Mouse (Mus musculus) intestine, embryonic 15.5 days (tissue): ENCODE measurements at regions not wholly inside any gene's neighbourhood (a gene's known extent, or its start where the extent isn't known, plus 50 kb on each side); places are given as distances from the start of the nearest gene placed in this dataset.

Experiments used
- ATAC-seq: fragments of 200-750 bp; cut with Nextera tagmentation; 2 replicates; pipeline ENCODE4 v1.8.0; 2017; ENCODE audit warnings: moderate TSS enrichment, moderate library complexity
- H3K27ac ChIP-seq: fragments of 300-500 bp; sonication (generic); 2 replicates; pipeline ENCODE4 v1.5.1; 2015; ENCODE audit warnings: mild to moderate bottlenecking, inconsistent platforms
- H3K27me3 ChIP-seq: fragments of 300-500 bp; sonication (generic); replicated peaks from 2 replicates; pipeline ENCODE4 v1.6.1; 2015; ENCODE audit warnings: inconsistent platforms
- H3K36me3 ChIP-seq: fragments of 300-500 bp; sonication (generic); 2 replicates; pipeline ENCODE4 v1.6.1; 2015; ENCODE audit warnings: inconsistent platforms
- H3K4me1 ChIP-seq: fragments of 300-500 bp; sonication (generic); replicated peaks from 2 replicates; pipeline ENCODE4 v1.6.1; 2015; ENCODE audit warnings: inconsistent platforms
- H3K4me2 ChIP-seq: fragments of 300-500 bp; sonication (generic); replicated peaks from 2 replicates; pipeline ENCODE4 v1.6.1; 2015; ENCODE audit warnings: mild to moderate bottlenecking, inconsistent platforms
- H3K4me3 ChIP-seq: fragments of 300-500 bp; sonication (generic); replicated peaks from 2 replicates; pipeline ENCODE4 v1.5.1; 2015; ENCODE audit warnings: inconsistent platforms
- H3K9ac ChIP-seq: fragments of 300-500 bp; sonication (generic); 2 replicates; pipeline ENCODE4 v1.6.1; 2015; ENCODE audit warnings: inconsistent platforms
- H3K9me3 ChIP-seq: fragments of 300-500 bp; sonication (generic); 2 replicates; pipeline ENCODE4 v1.6.1; 2016; ENCODE audit warnings: inconsistent platforms
- WGBS: fragments of 180-500 bp; shearing (Covaris S2); methylation state at CpG from one replicate; pipeline ENCODE4 v1.1.7; 2015; 5-methylcytosine and 5-hydroxymethylcytosine counted together

DNA sequence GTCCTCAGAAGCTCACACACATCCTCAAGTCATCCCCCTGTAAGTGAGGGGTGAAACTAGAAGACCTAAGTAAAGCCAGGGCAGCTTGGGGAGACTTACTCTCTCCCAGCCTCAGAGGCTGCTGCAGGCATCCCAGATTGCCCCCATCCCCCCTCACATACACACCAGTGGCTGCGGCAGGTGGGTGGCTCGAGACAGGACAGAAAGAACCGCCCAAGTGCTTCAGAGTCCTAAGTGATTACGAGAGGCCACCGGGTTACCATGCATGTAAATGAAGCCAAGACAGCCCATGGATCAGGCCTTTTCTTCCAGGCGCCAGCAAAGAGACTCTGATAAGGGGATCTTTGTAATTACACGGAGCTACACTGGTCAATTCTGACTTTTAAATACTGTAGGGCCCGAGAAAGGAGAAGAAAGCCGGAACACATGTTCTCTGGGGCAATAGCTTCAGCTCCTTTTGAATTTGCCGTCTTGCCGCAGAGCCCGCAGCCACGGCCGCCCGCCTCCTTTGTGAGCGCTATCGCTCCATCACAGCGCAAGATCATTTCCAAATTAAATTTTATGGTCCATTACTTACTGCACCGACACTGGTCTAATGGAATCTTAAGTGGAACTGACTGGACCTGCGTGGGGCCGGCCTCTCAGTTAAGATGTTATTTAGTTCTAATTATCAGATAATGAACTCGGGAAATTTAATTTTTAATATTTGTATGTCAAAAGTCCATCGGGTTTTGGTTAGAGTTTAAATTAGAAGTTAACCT lies 68.1 kb upstream of the Nkx1-1 start:
- WGBS: 65% methylated on average over 23 of the region's 23 CpGs
- Histone ChIP-seq H3K4me1 (peaks cover 11% of the 10 kb centered on the region; the same call in 1 of the 2 replicates), H3K27me3 (no peaks in the 10 kb centered on the region), H3K36me3 (no peaks in the 10 kb centered on the region), H3K4me3 (no peak overlapping the region), H3K4me2 (no peak overlapping the region), H3K27ac (no peak overlapping the region), H3K9me3 (no peaks in the 10 kb centered on the region), H3K9ac (no peak overlapping the region)
- no peak for ATAC-seq

DNA sequence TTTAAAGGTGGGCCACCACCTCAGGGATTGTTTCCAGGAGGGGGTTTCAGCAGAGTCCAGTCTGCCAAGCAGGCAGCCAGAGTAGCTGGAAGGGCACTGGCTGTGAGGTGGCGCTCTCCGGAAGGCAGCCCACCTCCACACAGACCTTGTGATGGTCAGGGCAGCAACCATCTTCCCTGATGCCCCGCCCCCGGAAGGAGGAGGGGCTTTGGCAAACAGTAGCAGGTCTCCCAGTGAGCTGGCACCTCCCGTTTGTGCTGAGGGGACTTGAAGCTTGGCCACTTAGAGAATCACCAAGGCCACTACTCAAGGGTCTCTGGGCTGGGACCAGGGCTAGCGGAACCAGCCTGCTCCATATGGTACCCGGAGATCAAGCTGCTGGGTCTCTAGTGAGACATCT lies 67.4 kb upstream of the Nkx1-1 start:
- Histone ChIP-seq H3K9me3 (no peaks in the 10 kb centered on the region), H3K4me1 (peaks cover 9% of the 10 kb centered on the region; the same call in 1 of the 2 replicates), H3K27me3 (no peaks in the 10 kb centered on the region), H3K4me2 (no peak overlapping the region), H3K27ac (no peak overlapping the region), H3K36me3 (no peaks in the 10 kb centered on the region), H3K4me3 (no peak overlapping the region), H3K9ac (no peak overlapping the region)
- ATAC-seq: no peak
- WGBS: 45% methylated on average over 7 of the region's 7 CpGs

DNA sequence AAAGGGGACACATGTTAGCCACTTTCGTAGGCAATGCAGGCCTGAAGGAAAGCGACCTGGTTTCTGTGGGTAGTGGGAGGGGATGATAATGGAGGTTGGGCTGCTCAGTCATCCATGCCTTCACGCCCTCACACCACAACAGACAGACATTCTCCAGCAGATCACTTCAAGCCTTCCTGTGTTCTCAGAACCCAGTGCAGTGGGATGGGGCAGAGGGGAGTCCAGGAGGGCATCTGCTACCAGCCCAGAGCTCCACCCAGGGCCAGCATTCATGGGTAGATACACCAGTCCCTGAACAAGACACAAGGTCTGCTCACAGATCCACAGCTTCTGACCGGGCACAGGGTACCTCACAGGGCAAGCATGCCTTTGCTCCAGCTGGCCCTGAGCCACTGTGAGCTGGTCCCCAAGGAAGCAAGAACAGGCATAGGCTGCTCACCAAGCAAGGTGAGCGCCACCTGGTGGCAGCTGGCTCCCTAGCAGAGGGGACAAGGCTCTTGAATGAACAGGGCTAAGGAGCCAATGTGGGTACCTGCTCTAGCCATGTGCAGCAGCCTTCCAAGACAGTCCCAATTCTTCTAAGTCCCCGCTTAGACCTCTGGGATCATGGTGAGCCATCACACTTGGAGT lies 62.2 kb upstream of the Nkx1-1 start:
- WGBS: 33% methylated on average over 6 of the region's 6 CpGs
- no peak overlapping the region for H3K9ac ChIP-seq
- no peak overlapping the region for H3K27ac ChIP-seq
- no peak overlapping the region for H3K4me3 ChIP-seq
- peak; percentile 62 for ATAC-seq
- no peaks in the 10 kb centered on the region for H3K27me3 ChIP-seq
- no peak overlapping the region for H3K4me2 ChIP-seq
- no peaks in the 10 kb centered on the region for H3K9me3 ChIP-seq
- no peaks in the 10 kb centered on the region for H3K36me3 ChIP-seq
- no peaks in the 10 kb centered on the region for H3K4me1 ChIP-seq

DNA sequence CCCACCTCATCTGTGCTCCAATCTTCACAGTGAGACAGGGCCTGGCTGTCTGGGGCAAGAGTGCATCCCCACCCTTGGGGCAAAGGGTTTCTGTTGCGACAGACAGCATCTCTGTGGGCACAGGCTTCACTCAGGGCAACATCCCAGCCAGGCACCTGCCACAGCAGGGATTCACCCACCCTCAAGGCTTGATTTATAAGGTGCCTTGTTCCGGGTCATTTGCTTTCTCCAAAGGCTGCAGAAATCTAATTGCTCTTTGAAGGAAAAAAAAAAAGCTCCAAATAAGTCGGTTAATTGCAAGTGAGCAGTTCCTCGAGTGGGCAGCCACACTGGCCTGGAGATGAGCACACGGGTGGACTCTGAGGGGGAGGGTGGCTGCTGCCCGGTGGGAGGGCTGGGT lies 61.5 kb upstream of the Nkx1-1 start:
- H3K36me3 ChIP-seq: no peaks in the 10 kb centered on the region
- no peaks in the 10 kb centered on the region for H3K9me3 ChIP-seq
- H3K4me2 ChIP-seq: no peak overlapping the region
- 47% methylated on average over 6 of the region's 6 CpGs for WGBS
- H3K4me1 ChIP-seq: no peaks in the 10 kb centered on the region
- H3K9ac ChIP-seq: no peak overlapping the region
- no peak for ATAC-seq
- no peaks in the 10 kb centered on the region for H3K27me3 ChIP-seq
- H3K27ac ChIP-seq: no peak overlapping the region
- no peak overlapping the region for H3K4me3 ChIP-seq

DNA sequence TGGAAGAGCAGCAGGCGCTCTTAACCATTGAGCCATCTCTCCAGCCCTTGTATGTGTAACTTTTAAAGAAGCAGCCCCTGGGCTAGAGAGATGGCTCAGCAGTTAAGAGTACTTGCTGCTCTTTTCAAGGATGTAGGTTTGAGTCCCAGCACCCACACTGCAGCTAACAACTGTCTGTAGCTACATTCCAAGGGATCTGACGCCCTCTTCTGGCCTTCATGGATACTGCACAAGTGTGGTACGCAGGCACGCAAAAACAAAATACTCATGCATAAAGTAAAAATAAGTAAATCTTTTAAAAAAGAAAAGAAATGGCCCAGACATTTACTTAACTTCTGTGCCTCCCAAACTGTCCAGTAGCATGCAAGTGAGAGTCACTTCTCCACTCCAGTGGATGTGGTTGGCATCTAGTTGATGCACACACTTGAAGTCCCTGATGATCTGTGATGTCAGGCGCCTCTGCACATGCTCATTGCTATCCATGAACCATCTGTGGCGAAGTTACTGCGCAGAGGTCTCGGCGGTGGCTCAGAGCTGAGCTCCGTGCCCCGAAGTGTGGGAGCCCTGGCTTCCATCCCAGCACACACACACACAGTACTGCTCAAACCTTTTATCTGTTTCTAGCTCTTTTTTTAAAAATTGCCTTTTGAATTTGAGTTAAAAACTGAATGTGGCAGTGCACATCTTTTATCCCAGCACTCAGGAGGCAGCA lies 59.0 kb upstream of the Nkx1-1 start:
- ATAC-seq: no peak
- H3K4me3 ChIP-seq: no peak overlapping the region
- H3K4me1 ChIP-seq: no peaks in the 10 kb centered on the region
- WGBS: 88% methylated on average over 11 of the region's 11 CpGs
- no peak overlapping the region for H3K27ac ChIP-seq
- no peak overlapping the region for H3K9ac ChIP-seq
- H3K4me2 ChIP-seq: no peak overlapping the region
- no peaks in the 10 kb centered on the region for H3K36me3 ChIP-seq
- no peaks in the 10 kb centered on the region for H3K9me3 ChIP-seq
- no peaks in the 10 kb centered on the region; the same call in 1 of the 2 replicates for H3K27me3 ChIP-seq

DNA sequence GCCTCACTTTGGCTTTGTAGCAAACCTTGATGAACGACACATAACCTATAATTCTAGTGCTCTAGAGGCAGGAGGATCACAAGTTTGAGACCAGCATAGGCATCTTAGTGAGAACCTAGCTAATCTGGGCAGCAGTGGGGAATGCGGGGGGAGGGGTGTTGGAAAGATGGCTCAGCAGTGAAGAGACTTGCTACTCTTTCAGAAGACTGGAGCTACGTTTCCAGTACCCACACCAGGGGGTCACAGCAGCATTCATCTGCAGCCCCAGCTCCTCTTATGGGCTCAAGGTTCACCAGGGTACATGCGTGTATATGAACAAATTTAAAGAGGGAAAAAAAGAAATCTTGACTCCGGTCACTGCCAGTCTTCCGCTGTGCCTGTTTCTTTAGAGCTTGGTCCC lies 55.5 kb upstream of the Nkx1-1 start:
- Histone ChIP-seq H3K27me3 (no peaks in the 10 kb centered on the region; the same call in 1 of the 2 replicates), H3K9me3 (no peaks in the 10 kb centered on the region), H3K9ac (no peak overlapping the region), H3K4me1 (no peaks in the 10 kb centered on the region), H3K4me3 (no peak overlapping the region), H3K4me2 (no peak overlapping the region), H3K36me3 (no peaks in the 10 kb centered on the region), H3K27ac (no peak overlapping the region)
- no peak for ATAC-seq
- 78% methylated on average over 6 of the region's 6 CpGs for WGBS

DNA sequence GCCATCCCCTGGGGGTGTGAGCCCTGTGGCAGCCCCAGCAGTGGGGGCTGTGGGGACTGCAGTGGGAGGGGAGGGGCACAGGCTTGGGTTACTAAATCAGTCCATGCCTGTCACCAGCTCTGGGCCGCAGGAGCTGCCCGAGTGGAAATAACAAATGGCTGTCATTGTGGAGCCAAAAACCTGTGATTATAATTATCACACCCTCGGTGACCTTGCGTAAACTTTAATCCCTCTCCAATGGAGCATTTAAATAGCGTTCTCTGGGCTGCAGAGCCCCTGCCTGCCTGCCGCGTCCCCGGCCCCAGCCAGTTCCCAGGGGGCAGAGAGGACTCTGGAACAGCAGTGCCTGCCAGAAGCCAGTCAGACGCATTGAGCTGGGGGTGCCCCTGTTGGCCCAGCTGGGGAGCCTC lies 54.4 kb upstream of the Nkx1-1 start:
- Histone ChIP-seq H3K9me3 (no peaks in the 10 kb centered on the region), H3K9ac (no peak overlapping the region), H3K27ac (no peak overlapping the region), H3K27me3 (no peaks in the 10 kb centered on the region; the same call in 1 of the 2 replicates), H3K4me3 (no peak overlapping the region), H3K4me1 (no peaks in the 10 kb centered on the region), H3K36me3 (no peaks in the 10 kb centered on the region), H3K4me2 (no peak overlapping the region)
- 19% methylated on average over 9 of the region's 9 CpGs for WGBS
- ATAC-seq: no peak

DNA sequence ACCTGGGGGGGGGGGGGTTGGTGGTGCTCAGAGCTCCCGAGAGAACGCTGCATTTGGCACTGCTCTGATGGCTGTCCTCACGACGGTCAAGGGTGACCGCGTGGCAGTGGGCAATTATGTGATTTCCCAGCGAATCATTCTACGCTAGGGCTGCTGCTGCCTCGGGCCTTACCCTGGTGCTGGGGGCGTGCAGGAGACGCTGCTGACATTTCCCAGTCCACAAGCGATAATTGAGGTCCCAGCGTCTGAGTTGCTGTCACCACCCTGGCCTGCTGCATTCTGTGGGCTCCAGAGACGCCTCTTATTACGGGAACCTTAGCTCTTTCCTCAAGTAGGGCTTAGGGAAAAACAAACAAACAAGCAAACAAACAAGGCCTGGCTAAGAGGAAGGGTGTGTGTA lies 52.0 kb upstream of the Nkx1-1 start:
- Histone ChIP-seq H3K27me3 (no peaks in the 10 kb centered on the region; the same call in 1 of the 2 replicates), H3K4me1 (peaks cover 4% of the 10 kb centered on the region; the same call in 1 of the 2 replicates), H3K36me3 (no peaks in the 10 kb centered on the region), H3K9me3 (no peaks in the 10 kb centered on the region), H3K4me3 (no peak overlapping the region), H3K27ac (no peak overlapping the region), H3K9ac (no peak overlapping the region), H3K4me2 (no peak overlapping the region)
- no peak for ATAC-seq
- 54% methylated on average over 15 of the region's 15 CpGs for WGBS
